Mouse (Mus musculus): ENCODE results near the gene Topaz1. TPM values are rescaled to one million over a fixed set of nuclear protein-coding genes. Genes with fewer than 3 reads are reported as not detected.

The Topaz1 gene
- polyA plus RNA-seq, 1 experiment from 2014 or later: not detected

DNA sequence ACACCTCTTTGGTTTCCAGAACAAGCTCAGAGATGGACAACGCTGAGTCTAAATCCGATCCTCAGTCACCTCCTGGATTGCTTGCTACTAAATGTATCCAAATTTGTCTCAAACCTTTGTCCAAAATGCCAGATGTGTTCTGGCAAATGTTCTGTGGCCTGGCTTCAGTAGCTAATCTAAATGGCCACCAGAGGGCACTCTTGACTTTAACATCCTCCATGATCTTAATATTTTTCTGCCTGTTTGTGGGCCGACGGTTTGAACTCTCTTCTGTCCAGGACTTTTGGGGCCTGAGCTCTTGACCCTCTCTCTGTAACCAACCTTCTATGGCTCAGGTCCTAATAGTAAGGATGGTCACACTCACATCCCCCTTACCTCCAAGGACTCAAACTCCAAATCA, 10.4 kb upstream of the Topaz1 start:
- H3K9ac ChIP-seq: no peak overlapping the region
- H3K9me3 ChIP-seq: no peaks in the 10 kb centered on the region
- no peak for ATAC-seq (ENCODE audit: low FRiP score)
- H3K4me2 ChIP-seq: no peak overlapping the region
- peaks cover 16% of the 10 kb centered on the region; the same call in 1 of the 2 replicates for H3K27me3 ChIP-seq
- H3K36me3 ChIP-seq (replicated peaks): no peaks in the 10 kb centered on the region
- 24% methylated on average over 4 of the region's 4 CpGs for WGBS
- no peaks in the 10 kb centered on the region for H3K4me1 ChIP-seq
- H3K4me3 ChIP-seq (replicated peaks): no peak overlapping the region
- no peak overlapping the region for H3K27ac ChIP-seq

DNA sequence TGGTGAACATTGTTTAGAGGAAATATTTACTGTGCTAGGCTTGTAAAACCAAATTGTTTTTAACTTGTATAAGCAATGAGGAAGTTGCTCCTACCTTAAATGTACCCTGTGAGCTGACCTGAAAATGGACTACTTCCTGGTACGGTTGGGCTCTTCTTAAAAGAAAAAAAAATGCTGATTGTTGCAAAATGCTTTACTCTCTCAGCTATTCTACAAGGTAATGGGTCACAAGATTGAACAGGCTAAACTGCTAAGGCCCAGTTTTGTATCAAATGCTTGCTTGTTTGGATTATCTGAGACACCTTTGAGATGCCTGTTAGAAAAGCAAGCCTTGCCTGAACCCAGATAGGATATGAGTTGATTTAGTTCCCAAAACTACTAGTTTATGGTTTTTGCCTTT, 1.3 kb upstream of the Topaz1 start:
- Histone ChIP-seq H3K27ac (no peak overlapping the region), H3K27me3 (no peaks in the 10 kb centered on the region), H3K36me3 (replicated peaks) (no peaks in the 10 kb centered on the region), H3K4me3 (replicated peaks) (no peak overlapping the region), H3K9ac (no peak overlapping the region), H3K9me3 (no peaks in the 10 kb centered on the region), H3K4me2 (no peak overlapping the region), H3K4me1 (no peaks in the 10 kb centered on the region)
- no peak for ATAC-seq (ENCODE audit: low FRiP score)
- WGBS: 84% methylated on average over 1 of the region's 1 CpGs

DNA sequence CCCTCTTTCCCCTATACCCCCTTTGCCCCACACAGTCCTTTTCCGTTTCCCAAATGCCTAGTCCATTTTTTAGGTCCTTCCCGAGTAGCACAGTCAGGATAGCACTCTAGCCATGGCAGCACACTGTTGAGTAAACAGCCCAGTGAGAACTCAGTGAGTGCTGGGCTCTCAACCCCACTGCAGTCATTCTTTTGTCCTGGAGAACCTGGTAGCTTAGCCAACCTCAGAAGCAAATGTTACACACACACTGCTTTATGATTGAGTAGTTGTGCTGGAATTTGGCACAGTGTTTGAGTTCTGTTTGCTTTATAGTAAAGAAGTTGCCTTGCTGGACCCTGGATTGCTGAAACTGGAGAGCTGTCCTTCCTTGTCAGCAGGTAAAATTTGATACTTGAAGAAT, 10.5 kb downstream of the Topaz1 start:
- no peak overlapping the region for H3K4me2 ChIP-seq
- H3K4me1 ChIP-seq: no peaks in the 10 kb centered on the region
- no peaks in the 10 kb centered on the region for H3K36me3 ChIP-seq (replicated peaks)
- no peak overlapping the region for H3K9ac ChIP-seq
- no peak overlapping the region for H3K4me3 ChIP-seq (replicated peaks)
- H3K9me3 ChIP-seq: no peaks in the 10 kb centered on the region
- no peak for ATAC-seq (ENCODE audit: low FRiP score)
- WGBS: 50% methylated on average over 2 of the region's 2 CpGs
- H3K27ac ChIP-seq: no peak overlapping the region
- H3K27me3 ChIP-seq: no peaks in the 10 kb centered on the region

DNA sequence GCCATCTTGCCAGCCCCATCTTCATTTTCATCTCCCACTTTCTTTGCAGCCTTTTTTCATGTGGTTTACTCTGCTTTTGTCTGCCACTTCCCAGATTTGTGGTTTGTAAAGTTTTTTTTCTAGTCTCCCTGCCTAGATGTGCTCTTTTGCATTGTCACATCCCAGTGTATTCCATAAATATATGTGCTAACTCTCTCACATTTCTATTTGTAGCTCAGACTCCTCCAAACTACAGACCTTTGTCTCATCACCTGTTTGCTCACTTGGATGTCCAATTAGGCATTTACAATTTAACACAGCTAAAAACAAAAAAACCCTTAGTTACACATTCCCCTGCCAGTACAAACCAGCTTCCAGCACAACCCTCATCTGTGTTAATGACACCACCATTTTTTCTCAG, 13.0 kb downstream of the Topaz1 start:
- ATAC-seq (ENCODE audit: low FRiP score): no peak
- Histone ChIP-seq H3K36me3 (replicated peaks) (no peaks in the 10 kb centered on the region), H3K4me2 (no peak overlapping the region), H3K27me3 (no peaks in the 10 kb centered on the region), H3K27ac (no peak overlapping the region), H3K4me3 (replicated peaks) (no peak overlapping the region), H3K9me3 (no peaks in the 10 kb centered on the region), H3K4me1 (no peaks in the 10 kb centered on the region), H3K9ac (no peak overlapping the region)

DNA sequence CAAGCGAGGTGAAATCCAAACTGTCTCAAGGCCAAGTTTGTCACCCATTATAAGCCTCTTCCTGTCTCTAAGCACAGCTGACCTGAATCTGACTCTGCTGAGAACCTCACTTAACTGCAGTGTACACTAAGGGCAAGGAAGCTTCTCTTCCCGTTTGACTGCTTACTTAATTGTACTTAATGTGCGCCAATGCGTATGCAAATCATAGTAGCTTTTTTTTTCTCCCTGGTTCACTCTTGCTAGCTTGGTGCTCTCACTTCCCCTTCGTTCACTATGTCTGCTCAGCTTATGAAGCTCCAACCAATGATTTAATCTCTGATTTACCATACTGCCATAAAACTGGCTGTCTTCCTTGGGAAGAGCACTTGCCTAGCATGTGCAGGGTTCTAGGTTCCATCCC, 38.1 kb downstream of the Topaz1 start:
- Histone ChIP-seq H3K4me2 (no peak overlapping the region), H3K27me3 (no peaks in the 10 kb centered on the region), H3K9ac (no peak overlapping the region), H3K4me3 (replicated peaks) (no peak overlapping the region), H3K27ac (no peak overlapping the region), H3K9me3 (no peaks in the 10 kb centered on the region), H3K4me1 (no peaks in the 10 kb centered on the region), H3K36me3 (replicated peaks) (no peaks in the 10 kb centered on the region)
- 78% methylated on average over 5 of the region's 5 CpGs for WGBS
- ATAC-seq (ENCODE audit: low FRiP score): no peak

DNA sequence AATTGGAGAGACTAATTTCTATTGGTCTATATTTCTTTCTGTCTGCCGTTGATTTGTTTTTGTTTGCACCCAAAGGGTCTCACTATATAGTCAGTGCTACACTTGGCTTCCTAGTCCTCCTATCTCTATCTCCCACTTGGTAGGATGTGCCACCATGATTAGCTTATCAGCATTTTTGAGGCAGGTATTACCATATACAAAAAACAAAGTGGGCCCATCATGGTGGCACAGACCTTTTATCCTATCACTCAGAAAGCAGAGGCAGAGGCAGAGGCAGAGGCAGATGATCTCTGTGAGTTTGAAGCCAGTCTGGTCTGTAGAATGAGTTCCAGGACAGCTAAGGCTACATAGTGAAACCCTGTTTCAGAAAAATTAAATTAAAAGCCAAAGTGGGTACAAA, 39.4 kb downstream of the Topaz1 start:
- 98% methylated on average over 1 of the region's 1 CpGs for WGBS
- H3K4me3 ChIP-seq (replicated peaks): no peak overlapping the region

DNA sequence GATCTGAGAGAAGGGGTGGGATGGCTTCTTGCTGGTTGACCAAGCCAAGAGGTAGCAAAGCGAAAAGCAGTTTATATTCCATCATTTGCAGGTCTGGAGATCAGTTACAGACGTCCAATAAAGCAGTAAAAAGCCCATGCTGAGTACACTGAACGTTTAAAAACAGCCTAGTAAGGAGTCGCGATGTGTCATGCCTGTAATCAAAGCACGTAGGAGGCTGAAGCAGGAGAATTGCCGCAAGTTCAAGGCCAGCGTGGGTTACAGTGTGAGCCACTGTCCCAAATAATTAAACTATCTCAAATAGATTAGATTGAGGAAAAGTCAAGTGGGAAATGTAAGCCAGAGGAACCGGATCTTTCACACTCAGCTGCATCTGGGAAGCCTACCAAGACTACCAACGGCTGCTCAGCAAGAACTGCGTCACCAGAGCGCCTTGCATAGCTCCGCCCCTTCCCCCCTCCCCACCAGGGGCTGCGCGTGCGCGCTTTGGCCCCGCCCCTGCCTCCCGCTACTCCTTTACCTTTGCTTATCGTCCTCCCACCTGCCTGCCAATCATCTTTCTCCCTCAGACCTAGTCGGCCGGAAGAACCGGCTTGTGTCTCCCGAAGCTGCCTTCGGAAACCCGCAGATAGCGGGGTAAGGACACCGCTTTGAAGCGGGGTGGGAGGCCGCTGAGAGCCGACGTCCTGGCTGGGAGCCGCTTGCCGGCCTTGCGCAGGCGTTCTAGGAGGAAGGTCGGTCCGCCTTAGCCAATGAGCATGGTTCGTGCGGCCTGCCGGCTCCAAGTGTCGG, 58.1 kb downstream of the Topaz1 start, which contains the start of gene Tcaim:
TSS of gene Tcaim (plus strand) at position 487 of the 792 bp plus-strand sequence.
- 8% methylated on average over 42 of the region's 42 CpGs for WGBS
- H3K27ac ChIP-seq: peak within 1 kb of the TSS; percentile 90
- peak; percentile 98 for ATAC-seq (ENCODE audit: low FRiP score)

More for the DNA sequence above, 39.4 kb downstream of the Topaz1 start:
- Histone ChIP-seq H3K36me3 (replicated peaks) (no peaks in the 10 kb centered on the region), H3K9me3 (no peaks in the 10 kb centered on the region), H3K4me2 (no peak overlapping the region), H3K27me3 (no peaks in the 10 kb centered on the region), H3K9ac (no peak overlapping the region), H3K27ac (no peak overlapping the region), H3K4me1 (no peaks in the 10 kb centered on the region)
- no peak for ATAC-seq (ENCODE audit: low FRiP score)

DNA sequence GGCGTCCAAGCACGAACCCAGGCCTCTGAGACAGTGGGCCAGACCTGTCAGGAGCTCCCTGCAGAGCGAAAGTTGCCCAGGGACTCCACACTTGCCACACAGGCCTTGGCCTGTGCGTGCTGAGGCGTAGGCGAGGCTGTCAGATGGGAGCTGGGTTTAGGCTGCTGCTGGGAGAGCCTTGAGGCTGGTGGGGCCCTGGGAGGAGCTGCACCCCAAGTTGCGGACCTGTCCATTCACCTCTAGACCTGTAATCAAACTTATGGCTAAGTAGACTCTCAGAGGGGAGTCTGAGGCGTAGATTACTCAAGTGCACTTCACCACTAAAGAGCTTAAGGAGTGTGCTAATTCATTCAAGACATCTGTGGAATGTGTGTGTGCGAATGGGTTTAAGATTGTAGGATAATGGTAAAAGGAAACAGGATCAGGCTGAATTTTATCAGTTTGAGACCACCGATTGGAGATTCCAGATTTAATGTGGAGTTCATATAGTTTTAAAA, 58.7 kb downstream of the Topaz1 start:
- no peak for ATAC-seq (ENCODE audit: low FRiP score)
- Histone ChIP-seq H3K9me3 (no peaks in the 10 kb centered on the region), H3K36me3 (replicated peaks) (no peaks in the 10 kb centered on the region), H3K4me1 (peaks cover 10% of the 10 kb centered on the region), H3K4me3 (replicated peaks) (peak overlapping the region; percentile 60), H3K27ac (peak overlapping the region; percentile 90), H3K9ac (peak overlapping the region; percentile 79), H3K4me2 (peak overlapping the region; percentile 91), H3K27me3 (no peaks in the 10 kb centered on the region)
- 13% methylated on average over 10 of the region's 10 CpGs for WGBS

More for the DNA sequence above, 58.1 kb downstream of the Topaz1 start, which contains the start of gene Tcaim:
- peaks cover 10% of the 10 kb centered on the region for H3K4me1 ChIP-seq
- H3K27me3 ChIP-seq: no peaks in the 10 kb centered on the region
- no peaks in the 10 kb centered on the region for H3K36me3 ChIP-seq (replicated peaks)
- peak within 1 kb of the TSS; percentile 91 for H3K4me2 ChIP-seq
- peak within 1 kb of the TSS; percentile 79 for H3K9ac ChIP-seq
- peak within 1 kb of the TSS; percentile 60 for H3K4me3 ChIP-seq (replicated peaks)
- no peaks in the 10 kb centered on the region for H3K9me3 ChIP-seq

DNA sequence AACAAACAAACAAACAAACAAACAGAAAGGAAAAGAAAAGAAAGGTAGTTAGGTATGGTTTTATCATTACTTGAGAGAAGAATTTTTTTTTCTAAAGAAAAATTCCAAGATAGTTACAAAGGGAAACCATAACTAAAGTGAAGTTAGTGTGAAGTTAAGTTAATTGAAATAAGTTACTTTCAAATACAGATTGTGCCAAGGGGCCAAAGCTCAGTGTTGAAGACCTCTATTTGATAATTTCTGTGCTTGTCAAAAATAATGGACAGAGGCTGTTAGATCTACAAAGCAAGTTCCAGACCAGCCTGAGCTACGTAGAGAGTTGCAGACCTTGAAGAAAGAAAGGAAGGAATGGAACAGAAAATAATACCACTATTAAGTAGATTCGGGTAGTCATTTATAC, 60.0 kb downstream of the Topaz1 start:
- Histone ChIP-seq H3K36me3 (replicated peaks) (no peaks in the 10 kb centered on the region), H3K4me2 (no peak overlapping the region), H3K27me3 (no peaks in the 10 kb centered on the region), H3K4me3 (replicated peaks) (no peak overlapping the region), H3K9ac (no peak overlapping the region), H3K4me1 (peaks cover 10% of the 10 kb centered on the region), H3K27ac (no peak overlapping the region), H3K9me3 (no peaks in the 10 kb centered on the region)
- WGBS: 98% methylated on average over 2 of the region's 2 CpGs
- no peak for ATAC-seq (ENCODE audit: low FRiP score)

DNA sequence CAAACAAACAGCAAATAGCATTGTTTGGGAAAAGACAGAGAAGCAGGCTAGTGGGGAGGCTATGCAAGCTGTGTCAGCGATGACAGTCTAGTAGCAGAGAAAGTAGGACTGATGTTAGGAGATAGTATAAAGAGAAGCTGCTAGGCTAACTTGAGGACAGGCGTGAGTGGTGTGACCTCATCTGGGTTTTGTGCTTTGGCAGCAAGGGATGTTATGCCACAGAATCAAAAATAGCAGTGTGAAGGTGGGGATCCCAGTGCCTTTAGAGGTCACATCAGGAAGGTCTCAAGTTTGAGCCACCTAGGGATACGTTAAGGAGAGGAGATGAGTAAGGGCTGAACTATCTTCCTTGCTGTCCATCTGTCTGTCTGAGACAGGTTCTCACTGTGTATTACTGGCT, 63.1 kb downstream of the Topaz1 start:
- Histone ChIP-seq H3K36me3 (replicated peaks) (peaks cover 5% of the 10 kb centered on the region; the same call in 1 of the 2 replicates), H3K9ac (no peak overlapping the region), H3K4me2 (no peak overlapping the region), H3K27me3 (no peaks in the 10 kb centered on the region), H3K4me1 (peaks cover 10% of the 10 kb centered on the region), H3K27ac (no peak overlapping the region), H3K4me3 (replicated peaks) (no peak overlapping the region), H3K9me3 (no peaks in the 10 kb centered on the region)
- no peak for ATAC-seq (ENCODE audit: low FRiP score)
- WGBS: 92% methylated on average over 3 of the region's 3 CpGs

DNA sequence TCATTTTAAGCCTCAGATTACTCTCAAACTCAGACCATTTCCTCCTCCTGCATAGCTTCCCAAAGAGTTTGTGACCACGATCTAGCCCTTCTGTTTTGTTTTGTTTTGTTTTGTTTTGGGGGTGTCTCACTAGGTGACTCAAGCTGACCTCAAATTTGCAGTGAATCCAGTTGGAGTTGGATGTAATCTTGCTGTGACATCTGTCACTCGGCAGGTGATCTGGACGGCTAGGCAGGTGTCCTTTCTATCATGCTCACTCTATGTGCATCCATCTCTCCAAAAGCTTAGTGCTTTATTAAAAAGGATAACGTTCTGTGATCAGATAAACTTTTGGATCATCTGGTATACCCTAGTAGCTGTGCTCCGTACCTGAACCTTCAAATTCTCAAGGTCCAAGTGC, 65.2 kb downstream of the Topaz1 start:
- Histone ChIP-seq H3K9ac (no peak overlapping the region), H3K4me2 (no peak overlapping the region), H3K27ac (no peak overlapping the region), H3K4me1 (no peaks in the 10 kb centered on the region), H3K36me3 (replicated peaks) (peaks cover 5% of the 10 kb centered on the region; the same call in 1 of the 2 replicates), H3K9me3 (no peaks in the 10 kb centered on the region), H3K27me3 (no peaks in the 10 kb centered on the region), H3K4me3 (replicated peaks) (no peak overlapping the region)
- no peak for ATAC-seq (ENCODE audit: low FRiP score)
- 92% methylated on average over 5 of the region's 5 CpGs for WGBS

DNA sequence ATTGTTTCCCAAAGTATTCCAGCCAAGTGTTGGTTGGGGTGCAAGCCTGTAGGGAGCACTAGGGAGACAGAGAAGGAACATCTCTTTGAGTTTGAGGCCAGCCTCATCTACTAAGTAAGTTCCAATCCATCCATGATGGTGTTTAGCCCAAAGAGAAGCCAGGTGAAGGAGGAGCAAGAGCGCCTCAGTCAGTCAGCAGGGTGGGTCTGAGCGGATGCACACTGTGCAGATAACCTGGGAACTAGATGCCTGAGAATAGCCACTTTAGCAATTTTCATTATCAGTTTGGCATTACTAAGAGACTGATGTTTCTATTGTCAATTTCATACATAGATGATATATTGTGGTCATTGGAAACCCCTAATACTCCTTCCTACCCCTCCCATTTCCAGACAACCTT, 67.6 kb downstream of the Topaz1 start:
- no peak overlapping the region for H3K4me3 ChIP-seq (replicated peaks)
- no peaks in the 10 kb centered on the region for H3K4me1 ChIP-seq
- no peak overlapping the region for H3K9ac ChIP-seq
- 94% methylated on average over 2 of the region's 2 CpGs for WGBS
- no peaks in the 10 kb centered on the region for H3K27me3 ChIP-seq
- no peak overlapping the region for H3K4me2 ChIP-seq
- no peaks in the 10 kb centered on the region for H3K9me3 ChIP-seq
- H3K27ac ChIP-seq: no peak overlapping the region
- H3K36me3 ChIP-seq (replicated peaks): peaks cover 5% of the 10 kb centered on the region; the same call in 1 of the 2 replicates
- ATAC-seq (ENCODE audit: low FRiP score): no peak

Measured in forebrain, embryonic 12.5 days (tissue).